Mouse (Mus musculus): ENCODE measurements around the gene Ilf2.
A peak's percentile ranks its signal among the peaks of the same experiment; 100 is the strongest.

Gene Ilf2

GRCm38 (mm10) chr3:90508950-90509746 lies 33.2 kb downstream of the Ilf2 start, which contains the start of gene Chtop:
Gene Chtop (minus strand): TSS chr3:90509498.
- peak; percentile 99 for DNase-seq (ENCODE audit: low read depth)

GRCm38 (mm10) chr3:90509747-90510123 lies 33.8 kb downstream of the Ilf2 start:
- no peak for DNase-seq (ENCODE audit: low read depth)

GRCm38 (mm10) chr3:90512276-90512675 lies 36.4 kb downstream of the Ilf2 start:
- no peak for DNase-seq (ENCODE audit: low read depth)

- DNase-seq (ENCODE audit: low read depth), result no peak
These were observed 37.2 kb downstream of the Ilf2 start for GRCm38 (mm10) chr3:90512948-90513642.

- peak; percentile 33 for DNase-seq (ENCODE audit: low read depth)
These were observed 38.1 kb downstream of the Ilf2 start, which contains the start of the genes S100a1 and S100a13 for GRCm38 (mm10) chr3:90513796-90514590. Gene S100a1 (minus strand): TSS chr3:90514392. Gene S100a13 (plus strand): TSS chr3:90514435.

GRCm38 (mm10) chr3:90514691-90515090 lies 38.8 kb downstream of the Ilf2 start:
- DNase-seq (ENCODE audit: low read depth), result peak; percentile 38

- no peak for DNase-seq (ENCODE audit: low read depth)
These were observed 39.3 kb downstream of the Ilf2 start for GRCm38 (mm10) chr3:90515242-90515641.

GRCm38 (mm10) chr3:90515789-90516188 lies 39.9 kb downstream of the Ilf2 start:
- DNase-seq (ENCODE audit: low read depth), result no peak

GRCm38 (mm10) chr3:90517711-90518110 lies 41.8 kb downstream of the Ilf2 start:
- DNase-seq (ENCODE audit: low read depth), result no peak

- peak; percentile 36 for DNase-seq (ENCODE audit: low read depth)
These were observed 49.5 kb downstream of the Ilf2 start for GRCm38 (mm10) chr3:90525421-90525820.

- no peak for DNase-seq (ENCODE audit: low read depth)
These were observed 50.1 kb downstream of the Ilf2 start for GRCm38 (mm10) chr3:90526076-90526475.

- DNase-seq (ENCODE audit: low read depth), result no peak
These were observed 50.7 kb downstream of the Ilf2 start, which contains the start of gene S100a14 for GRCm38 (mm10) chr3:90526580-90526979. Gene S100a14 (plus strand): TSS chr3:90526856.

- no peak for DNase-seq (ENCODE audit: low read depth)
These were observed 51.5 kb downstream of the Ilf2 start for GRCm38 (mm10) chr3:90527291-90527873.

GRCm38 (mm10) chr3:90531713-90532112 lies 55.8 kb downstream of the Ilf2 start:
- DNase-seq (ENCODE audit: low read depth), result no peak

GRCm38 (mm10) chr3:90535446-90535845 lies 59.5 kb downstream of the Ilf2 start:
- DNase-seq (ENCODE audit: low read depth), result no peak

GRCm38 (mm10) chr3:90537141-90537904 lies 61.4 kb downstream of the Ilf2 start, which contains the start of gene S100a16:
Gene S100a16 (plus strand): TSS chr3:90537254.
- DNase-seq (ENCODE audit: low read depth), result no peak

GRCm38 (mm10) chr3:90537905-90538296 lies 62.0 kb downstream of the Ilf2 start:
- no peak for DNase-seq (ENCODE audit: low read depth)

Data from c-Kit-positive CD71-negative TER-119-negative erythroid progenitor cells, embryonic 14.5 days (primary cell).